Mouse (Mus musculus) spleen, adult 2 months (tissue): ENCODE measurements around the gene Duoxa1. TPM values are rescaled to one million over a fixed set of nuclear protein-coding genes. Genes with fewer than 3 reads are reported as not detected.

ENCODE experiments used
- DNase-seq, 2 experiments: peaks; one replicate each; pipeline versions ENCODE4 v3.0.0 to v3.0.0-alpha.2; 2012 to 2021; ENCODE audit warnings: low spot score in 2 of 2, low read depth in 1 of 2
- H3K27ac ChIP-seq: fragments of 200-500 bp; 2 replicates; pipeline ENCODE4 v1.5.1; 2012; ENCODE audit warnings: low read length, inconsistent platforms; ENCODE audit not compliant: insufficient read depth
- H3K27me3 ChIP-seq: fragments of 200-500 bp; 2 replicates; pipeline ENCODE4 v1.6.1; 2012; ENCODE audit warnings: mild to moderate bottlenecking, moderate library complexity, low read length, inconsistent platforms; ENCODE audit not compliant: control insufficient read depth, insufficient read depth
- H3K36me3 ChIP-seq: fragments of 200-500 bp; 2 replicates; pipeline ENCODE4 v1.6.1; 2012; ENCODE audit warnings: mild to moderate bottlenecking, low read length, inconsistent platforms; ENCODE audit not compliant: control insufficient read depth, insufficient read depth
- H3K4me1 ChIP-seq: fragments of 200-500 bp; 2 replicates; pipeline ENCODE4 v1.6.1; 2011; ENCODE audit warnings: inconsistent platforms; ENCODE audit not compliant: control insufficient read depth, insufficient read depth, insufficient read length
- H3K4me3 ChIP-seq: fragments of 200-500 bp; 2 replicates; pipeline ENCODE4 v1.5.1; 2011; ENCODE audit warnings: mild to moderate bottlenecking, inconsistent platforms; ENCODE audit not compliant: insufficient read depth, insufficient read length; ENCODE audit errors: extremely low read depth
- CTCF ChIP-seq: fragments of 200-500 bp; IDR thresholded peaks from 2 replicates; pipeline ENCODE4 v1.5.1; 2011; ENCODE audit warnings: mild to moderate bottlenecking, inconsistent platforms; ENCODE audit not compliant: insufficient read depth, insufficient read length, insufficient replicate concordance; ENCODE audit errors: extremely low read depth
- POLR2A ChIP-seq: fragments of 200-500 bp; IDR thresholded peaks from 2 replicates; pipeline ENCODE4 v1.6.1; 2011; ENCODE audit warnings: low read depth, low read length, inconsistent platforms
- WGBS: fragments of 180-500 bp; shearing (Covaris S2); methylation state at CpG from one replicate; pipeline ENCODE4 v1.1.7; 2018; 5-methylcytosine and 5-hydroxymethylcytosine counted together
- polyA plus RNA-seq: library from polyadenylated mRNA; depleted of rRNA; stranded (reverse); fragments of >200 nt; gene quantifications from 2 replicates; pipeline ENCODE4 v1.2.3, GENCODE M21; 2012

The Duoxa1 gene
- polyA plus RNA-seq, 1 experiment, result not detected

GRCm38 (mm10) chr2:122302574-122303241, 10.8 kb downstream of the Duoxa1 start:
- Histone ChIP-seq H3K36me3 (no peaks in the 10 kb centered on the region), H3K27ac (no peak overlapping the region), H3K27me3 (peaks cover 30% of the 10 kb centered on the region), H3K4me3 (no peak overlapping the region), H3K4me1 (peaks cover 15% of the 10 kb centered on the region; the same call in 1 of the 2 replicates)
- WGBS, result 14% methylated on average over 9 of the region's 9 CpGs
- DNase-seq, result peak; percentile 52 to 60
- TF ChIP-seq CTCF (peak; percentile 78; the same call in 1 of the 2 replicates), POLR2A (no peak)

GRCm38 (mm10) chr2:122301921-122302573, 11.5 kb downstream of the Duoxa1 start:
- peaks cover 15% of the 10 kb centered on the region; the same call in 1 of the 2 replicates for H3K4me1 ChIP-seq
- WGBS, result 14% methylated on average over 23 of the region's 23 CpGs
- peaks cover 36% of the 10 kb centered on the region for H3K27me3 ChIP-seq

DNA sequence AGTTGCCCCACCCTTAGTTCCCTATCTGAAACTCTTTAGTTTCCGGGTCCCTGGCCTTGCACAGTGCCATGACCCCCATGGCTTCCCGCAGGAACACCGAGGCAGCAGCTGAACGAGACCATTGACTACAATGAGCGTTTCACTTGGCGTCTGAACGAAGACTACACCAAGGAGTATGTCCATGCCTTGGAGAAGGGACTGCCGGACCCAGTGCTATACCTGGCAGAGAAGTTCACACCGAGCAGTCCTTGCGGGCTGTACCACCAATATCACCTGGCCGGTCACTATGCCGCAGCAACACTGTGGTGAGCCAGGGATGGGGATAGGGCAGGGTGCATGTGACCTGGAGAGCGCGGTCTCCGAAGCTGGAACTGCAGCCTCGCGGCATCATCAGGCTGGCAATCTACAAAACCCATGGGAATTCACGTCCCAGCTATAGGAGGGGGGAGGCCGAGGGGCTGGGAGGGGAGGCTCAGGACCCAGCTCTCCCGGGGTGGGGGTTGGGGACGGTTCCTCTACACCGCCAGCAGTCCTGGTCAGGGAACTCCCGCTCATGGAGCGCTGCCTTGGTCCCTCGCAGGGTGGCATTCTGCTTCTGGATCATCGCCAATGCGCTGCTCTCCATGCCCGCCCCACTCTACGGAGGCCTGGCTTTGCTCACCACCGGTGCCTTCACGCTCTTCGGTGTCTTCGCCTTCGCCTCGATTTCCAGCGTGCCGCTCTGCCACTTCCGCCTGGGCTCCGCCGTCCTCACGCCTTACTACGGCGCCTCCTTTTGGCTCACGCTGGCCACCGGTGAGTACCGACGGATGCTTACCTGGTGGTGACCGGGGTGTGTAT, 12.2 kb downstream of the Duoxa1 start:
- peaks cover 15% of the 10 kb centered on the region; the same call in 1 of the 2 replicates for H3K4me1 ChIP-seq
- DNase-seq, result no peak

More at GRCm38 (mm10) chr2:122301921-122302573, 11.5 kb downstream of the Duoxa1 start:
- Histone ChIP-seq H3K36me3 (no peaks in the 10 kb centered on the region), H3K27ac (no peak overlapping the region), H3K4me3 (peak overlapping the region; percentile 31; the same call in 1 of the 2 replicates)
- no peak for TF ChIP-seq CTCF
- DNase-seq, result no peak

DNA sequence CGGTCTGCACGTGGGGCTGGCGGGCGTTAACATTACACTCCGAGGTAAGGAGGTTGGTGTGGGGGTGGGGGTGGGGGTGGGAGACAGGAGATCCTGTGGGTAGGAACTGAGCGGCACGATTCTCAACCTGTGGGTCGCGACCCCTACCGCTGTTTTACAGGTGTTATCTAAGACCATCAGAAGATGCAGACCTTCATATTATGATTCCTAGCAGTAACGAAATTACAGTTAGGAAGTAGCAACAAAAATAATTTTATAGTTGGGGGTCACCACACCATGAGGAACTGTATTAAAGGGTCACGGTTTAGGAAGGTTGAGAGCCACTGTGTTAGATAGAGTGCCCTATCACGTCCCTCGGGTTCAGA, 12.9 kb downstream of the Duoxa1 start:
- peaks cover 39% of the 10 kb centered on the region for H3K27me3 ChIP-seq
- H3K4me1 ChIP-seq, result peaks cover 15% of the 10 kb centered on the region; the same call in 1 of the 2 replicates
- H3K36me3 ChIP-seq, result no peaks in the 10 kb centered on the region
- no peak overlapping the region for H3K27ac ChIP-seq
- TF ChIP-seq CTCF, result no peak
- no peak for TF ChIP-seq POLR2A
- DNase-seq, result no peak
- H3K4me3 ChIP-seq, result no peak overlapping the region
- WGBS, result 7% methylated on average over 14 of the region's 14 CpGs

More for the DNA sequence above, 12.2 kb downstream of the Duoxa1 start:
- no peak for TF ChIP-seq CTCF
- no peak for TF ChIP-seq POLR2A
- H3K36me3 ChIP-seq, result no peaks in the 10 kb centered on the region
- H3K27ac ChIP-seq, result no peak overlapping the region
- 4% methylated on average over 48 of the region's 48 CpGs for WGBS
- peaks cover 38% of the 10 kb centered on the region for H3K27me3 ChIP-seq
- H3K4me3 ChIP-seq, result peak overlapping the region; percentile 31; the same call in 1 of the 2 replicates

DNA sequence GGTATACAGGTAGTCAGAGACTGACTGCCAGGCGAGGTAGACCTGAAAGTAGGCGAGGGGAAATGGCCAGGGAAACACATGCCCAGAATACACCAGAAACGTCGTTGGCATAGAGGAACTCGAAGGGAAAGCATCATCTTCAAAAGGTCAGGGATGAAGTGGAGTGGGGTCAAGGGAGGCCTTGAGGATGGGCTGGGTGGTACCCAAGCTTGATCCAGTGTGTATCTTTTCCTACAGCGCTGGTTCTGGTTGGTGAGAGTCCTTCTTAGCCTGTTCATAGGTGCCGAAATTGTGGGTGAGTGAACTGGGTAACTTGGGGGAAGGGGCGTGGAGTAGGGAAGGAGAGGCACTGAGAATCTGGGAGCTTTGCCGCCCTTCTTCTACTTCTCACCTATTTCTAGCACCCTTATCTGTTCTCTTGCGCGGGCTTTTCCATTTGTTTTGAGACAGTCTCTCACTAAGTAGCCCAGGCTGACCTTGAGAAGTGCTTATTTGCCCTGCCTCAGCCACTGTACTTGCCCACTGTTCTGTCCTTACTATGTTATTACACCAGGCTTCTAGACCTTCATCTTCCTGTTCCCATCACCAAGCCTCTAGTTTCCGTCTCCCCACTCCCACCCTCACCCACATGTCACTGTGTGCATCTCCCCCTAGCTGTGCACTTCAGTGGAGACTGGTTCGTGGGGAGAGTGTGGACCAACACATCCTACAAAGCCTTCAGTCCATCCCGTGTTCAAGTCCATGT, 13.4 kb downstream of the Duoxa1 start:
- H3K36me3 ChIP-seq, result no peaks in the 10 kb centered on the region
- H3K4me3 ChIP-seq, result no peak overlapping the region
- H3K27me3 ChIP-seq, result peaks cover 39% of the 10 kb centered on the region
- TF ChIP-seq POLR2A (no peak), CTCF (no peak)
- WGBS, result 21% methylated on average over 14 of the region's 14 CpGs
- H3K4me1 ChIP-seq, result peaks cover 15% of the 10 kb centered on the region; the same call in 1 of the 2 replicates
- DNase-seq, result no peak
- H3K27ac ChIP-seq, result no peak overlapping the region
